Mouse (Mus musculus): ENCODE measurements around the gene Gan.

DNA sequence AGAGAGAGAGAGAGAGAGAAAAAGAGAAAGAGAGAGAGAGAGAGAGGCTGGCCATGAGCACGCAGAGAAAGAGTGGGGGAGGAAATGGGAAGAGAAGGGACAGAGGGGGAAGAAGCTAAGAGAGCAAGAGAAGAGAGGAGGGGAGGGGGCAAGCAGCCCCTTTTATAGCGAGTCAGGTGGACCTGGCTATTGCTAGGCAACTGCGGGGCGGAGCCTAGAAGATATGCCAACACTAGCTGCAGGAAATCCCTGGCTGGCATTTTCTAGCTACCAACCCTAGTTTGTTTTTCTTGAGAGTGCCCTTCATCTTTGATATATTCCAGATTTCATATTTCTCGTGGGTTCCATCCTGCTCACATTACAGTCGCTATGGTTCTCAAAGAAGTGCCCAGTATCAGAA lies 42.8 kb upstream of the Gan start:
- TF ChIP-seq POLR2A (IDR thresholded peaks at IDR 0.05; ENCODE audit: extremely low read depth, insufficient read depth, low read length) (no peak), CTCF (IDR thresholded peaks at IDR 0.05; ENCODE audit: extremely low read depth, insufficient read depth, low read length) (no peak)
